Mouse (Mus musculus): ENCODE data around the gene Rrnad1. TPM values are rescaled to one million over a fixed set of nuclear protein-coding genes. Genes with fewer than 3 reads are reported as not detected.

Rrnad1 gene
- total and polyA plus RNA-seq, 2 experiments from 2014 or later: 19.3 to 36.4 TPM

DNA sequence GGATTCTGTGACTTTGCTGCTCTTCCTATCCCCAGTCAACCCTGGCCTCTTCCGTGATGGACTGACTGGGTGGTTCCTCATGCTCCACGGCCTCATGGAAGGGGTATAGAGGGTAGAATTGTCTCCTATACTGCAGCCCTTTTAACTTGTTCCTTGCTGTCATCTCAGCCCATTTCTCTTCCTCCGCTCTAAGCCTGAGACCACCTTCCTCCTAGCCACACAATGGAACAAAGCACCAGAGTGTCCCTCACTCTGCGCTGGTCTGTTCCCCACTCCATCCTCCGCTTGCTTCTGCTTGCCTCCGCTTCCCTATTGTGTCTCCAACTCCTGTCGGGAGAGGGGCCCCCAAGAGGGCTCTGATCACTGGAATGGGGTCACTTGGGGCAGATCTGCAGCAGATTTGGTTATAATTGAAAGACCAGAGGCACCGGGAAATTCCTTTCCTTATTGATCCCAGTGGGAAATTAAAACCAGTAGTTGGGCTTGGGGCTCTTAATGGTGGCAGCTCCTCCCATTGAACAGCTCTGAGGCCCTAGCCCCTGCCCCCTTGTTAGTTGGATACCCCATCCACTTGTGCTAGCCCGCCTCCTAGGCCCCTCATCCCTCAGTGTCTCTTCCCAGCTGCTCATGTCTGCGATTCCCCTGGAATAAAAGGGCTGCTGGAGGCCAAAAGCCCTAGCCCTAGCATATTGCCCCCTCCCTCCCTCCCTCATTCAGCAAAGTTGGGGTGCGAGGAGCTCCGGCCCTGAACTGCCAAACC, 15.4 kb upstream of the Rrnad1 start:
- Histone ChIP-seq H3K27ac (no peak overlapping the region), H3K36me3 (ENCODE audit: insufficient read depth, low read length) (peaks cover 15% of the 10 kb centered on the region; the same call in 1 of the 2 replicates), H3K9me3 (ENCODE audit: low read length) (no peaks in the 10 kb centered on the region), H3K4me3 (ENCODE audit: low read length) (no peak overlapping the region), H3K27me3 (ENCODE audit: insufficient read depth, low read length) (no peaks in the 10 kb centered on the region; the same call in 1 of the 2 replicates), H3K4me2 (ENCODE audit: low read depth, low read length) (no peak overlapping the region), H3K4me1 (ENCODE audit: insufficient read depth, low read length) (peaks cover 19% of the 10 kb centered on the region), H3K9ac (replicated peaks; ENCODE audit: low read length) (no peak overlapping the region)
- DNase-seq (ENCODE audit: low spot score) (no peak), ATAC-seq (no peak)
- no peak for TF ChIP-seq CTCF (IDR thresholded peaks at IDR 0.05; ENCODE audit: low read depth)
- 38% methylated on average over 12 of the region's 12 CpGs for WGBS

DNA sequence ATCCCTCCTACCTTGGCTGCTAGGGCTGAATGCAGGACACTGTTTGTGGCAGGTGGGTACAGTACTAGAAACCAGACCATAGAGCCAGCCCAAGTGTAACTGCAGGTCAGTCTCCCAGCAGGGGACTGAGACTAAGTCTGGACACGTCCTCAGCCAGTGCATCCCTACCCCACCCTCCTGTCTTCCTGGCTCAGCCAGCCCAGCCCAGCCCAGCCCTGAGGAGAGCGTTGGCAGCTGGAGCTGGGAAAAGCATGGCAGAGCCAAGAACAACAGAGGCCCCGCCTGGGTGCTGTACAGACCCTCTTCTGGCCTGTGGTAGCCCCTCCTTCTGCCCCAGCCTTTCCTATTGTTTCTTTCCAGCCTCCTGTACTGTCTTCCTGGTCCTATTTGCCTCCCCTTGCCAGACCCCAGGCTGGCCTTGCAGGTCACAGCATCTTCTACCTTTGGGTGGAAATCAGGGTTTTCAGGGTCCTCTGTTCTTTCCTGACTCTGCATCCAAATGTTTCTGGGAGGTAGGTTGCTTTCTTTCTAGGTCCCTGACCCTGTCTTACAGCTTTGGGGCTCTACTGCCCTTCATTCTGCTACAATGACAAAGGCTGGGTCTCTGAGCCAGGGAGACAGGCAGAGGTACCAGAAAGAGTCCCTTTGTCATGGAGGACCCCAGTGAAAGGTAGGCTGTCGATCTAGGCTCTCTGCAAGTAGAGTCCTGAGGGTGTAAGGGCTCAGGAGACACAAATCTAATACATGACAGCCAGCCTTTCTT, 14.5 kb upstream of the Rrnad1 start:
- peak; percentile 31 for ATAC-seq
- Histone ChIP-seq H3K9me3 (ENCODE audit: low read length) (no peaks in the 10 kb centered on the region), H3K27ac (no peak overlapping the region), H3K9ac (replicated peaks; ENCODE audit: low read length) (no peak overlapping the region), H3K4me1 (ENCODE audit: insufficient read depth, low read length) (peaks cover 16% of the 10 kb centered on the region), H3K4me3 (ENCODE audit: low read length) (no peak overlapping the region), H3K4me2 (ENCODE audit: low read depth, low read length) (no peak overlapping the region), H3K36me3 (ENCODE audit: insufficient read depth, low read length) (peaks cover 20% of the 10 kb centered on the region), H3K27me3 (ENCODE audit: insufficient read depth, low read length) (no peaks in the 10 kb centered on the region; the same call in 1 of the 2 replicates)
- WGBS: 9% methylated on average over 4 of the region's 4 CpGs
- peak; percentile 23 for DNase-seq (ENCODE audit: low spot score)
- TF ChIP-seq CTCF (IDR thresholded peaks at IDR 0.05; ENCODE audit: low read depth): no peak

DNA sequence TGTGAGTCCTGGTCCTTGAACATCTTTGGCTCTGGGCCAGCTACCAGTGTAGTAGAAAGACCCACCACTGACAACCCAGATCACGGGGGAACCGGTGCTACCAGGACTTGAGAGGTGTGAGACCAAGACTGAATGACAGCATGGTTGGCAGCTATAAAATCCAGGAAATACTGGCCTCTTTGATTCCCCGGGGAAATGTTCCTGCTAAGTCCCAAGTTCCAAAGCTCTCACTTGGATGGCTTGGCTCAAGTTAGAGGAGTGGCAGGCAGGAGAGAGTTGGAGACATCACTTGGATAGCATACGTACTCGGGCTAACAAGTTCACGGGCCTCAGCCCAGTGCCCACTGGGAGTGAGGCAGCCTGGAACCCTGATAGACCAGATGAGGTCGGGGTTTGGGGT, 13.1 kb upstream of the Rrnad1 start:
- H3K9ac ChIP-seq (replicated peaks; ENCODE audit: low read length): no peak overlapping the region
- no peak overlapping the region for H3K4me2 ChIP-seq (ENCODE audit: low read depth, low read length)
- no peak for DNase-seq (ENCODE audit: low spot score)
- peaks cover 34% of the 10 kb centered on the region for H3K36me3 ChIP-seq (ENCODE audit: insufficient read depth, low read length)
- 71% methylated on average over 7 of the region's 7 CpGs for WGBS
- no peak for ATAC-seq
- no peaks in the 10 kb centered on the region for H3K27me3 ChIP-seq (ENCODE audit: insufficient read depth, low read length)
- H3K27ac ChIP-seq: no peak overlapping the region
- TF ChIP-seq CTCF (IDR thresholded peaks at IDR 0.05; ENCODE audit: low read depth): no peak
- H3K4me3 ChIP-seq (ENCODE audit: low read length): no peak overlapping the region
- no peaks in the 10 kb centered on the region for H3K9me3 ChIP-seq (ENCODE audit: low read length)
- H3K4me1 ChIP-seq (ENCODE audit: insufficient read depth, low read length): peaks cover 14% of the 10 kb centered on the region

DNA sequence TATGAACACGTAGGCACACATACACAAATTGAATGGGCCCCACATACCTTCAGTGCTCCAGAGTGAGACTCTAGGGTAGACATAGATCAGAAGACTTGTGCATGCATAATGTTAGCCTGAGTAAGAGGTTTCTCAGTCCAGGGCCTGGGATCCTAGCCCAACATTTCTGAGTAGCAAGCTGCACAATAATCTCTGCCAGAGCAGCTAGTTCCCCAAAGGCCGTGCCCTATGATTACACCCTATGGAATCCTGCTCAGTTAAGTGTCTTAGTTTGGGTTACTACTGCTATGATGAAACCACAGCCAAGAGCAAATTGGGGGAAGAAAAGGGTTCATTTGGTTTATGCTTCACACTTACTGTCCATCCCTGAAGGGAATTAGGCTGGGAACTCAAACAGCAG, 12.0 kb upstream of the Rrnad1 start:
- DNase-seq (ENCODE audit: low spot score) (no peak), ATAC-seq (no peak)
- Histone ChIP-seq H3K4me2 (ENCODE audit: low read depth, low read length) (no peak overlapping the region), H3K4me1 (ENCODE audit: insufficient read depth, low read length) (peaks cover 5% of the 10 kb centered on the region; the same call in 1 of the 2 replicates), H3K27me3 (ENCODE audit: insufficient read depth, low read length) (no peaks in the 10 kb centered on the region), H3K4me3 (ENCODE audit: low read length) (no peak overlapping the region), H3K27ac (no peak overlapping the region), H3K36me3 (ENCODE audit: insufficient read depth, low read length) (peaks cover 36% of the 10 kb centered on the region), H3K9me3 (ENCODE audit: low read length) (no peaks in the 10 kb centered on the region), H3K9ac (replicated peaks; ENCODE audit: low read length) (no peak overlapping the region)
- 95% methylated on average over 2 of the region's 2 CpGs for WGBS
- TF ChIP-seq CTCF (IDR thresholded peaks at IDR 0.05; ENCODE audit: low read depth): no peak

DNA sequence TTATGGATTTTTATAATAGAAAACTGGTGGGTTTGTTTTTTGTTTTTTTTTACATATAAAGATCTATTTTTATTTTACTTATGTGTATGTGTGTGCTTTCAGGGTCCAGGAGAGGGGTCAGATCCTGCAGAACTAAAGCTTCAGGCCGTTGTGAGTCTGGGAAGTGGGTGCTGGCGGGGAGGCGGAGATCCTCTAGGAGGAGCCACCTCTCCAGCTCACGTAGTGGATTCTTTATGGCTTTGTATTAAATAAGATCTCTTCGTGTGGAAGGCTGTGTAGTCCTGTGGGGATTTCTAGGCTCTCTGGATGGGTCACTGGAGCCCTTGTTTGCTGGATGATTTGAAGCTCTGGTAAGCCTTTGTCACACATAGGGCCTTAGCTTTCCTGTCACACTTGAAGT, 10.1 kb upstream of the Rrnad1 start:
- H3K36me3 ChIP-seq (ENCODE audit: insufficient read depth, low read length): peaks cover 36% of the 10 kb centered on the region
- ATAC-seq: no peak

DNA sequence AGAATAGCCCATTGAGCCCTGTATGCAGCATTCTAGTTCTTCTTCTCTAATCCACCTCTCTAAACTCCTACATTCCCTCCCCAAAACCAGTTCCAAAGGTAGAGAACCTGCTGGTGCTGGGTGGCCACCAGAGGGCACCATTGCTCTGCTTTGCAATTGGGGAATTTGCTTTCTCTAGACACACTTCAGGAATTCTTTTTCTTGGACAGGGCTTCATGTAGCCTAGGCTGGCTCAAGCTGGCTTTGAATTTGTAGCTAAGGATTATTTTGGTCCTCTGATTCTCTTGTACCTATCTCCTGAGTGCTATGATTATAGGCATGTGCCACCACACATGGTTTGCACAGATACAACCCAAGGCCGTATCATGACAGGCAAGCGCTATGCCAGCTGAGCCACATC, 5.3 kb upstream of the Rrnad1 start:
- peaks cover 32% of the 10 kb centered on the region for H3K36me3 ChIP-seq (ENCODE audit: insufficient read depth, low read length)
- H3K4me1 ChIP-seq (ENCODE audit: insufficient read depth, low read length): peaks cover 5% of the 10 kb centered on the region
- H3K4me2 ChIP-seq (ENCODE audit: low read depth, low read length): no peak overlapping the region
- peak; percentile 95 for TF ChIP-seq CTCF (IDR thresholded peaks at IDR 0.05; ENCODE audit: low read depth)
- H3K9ac ChIP-seq (replicated peaks; ENCODE audit: low read length): no peak overlapping the region
- no peak overlapping the region for H3K27ac ChIP-seq
- no peaks in the 10 kb centered on the region for H3K27me3 ChIP-seq (ENCODE audit: insufficient read depth, low read length)
- no peaks in the 10 kb centered on the region for H3K9me3 ChIP-seq (ENCODE audit: low read length)
- DNase-seq (ENCODE audit: low spot score) (peak; percentile 88), ATAC-seq (peak; percentile 52)
- 89% methylated on average over 2 of the region's 2 CpGs for WGBS
- no peak overlapping the region for H3K4me3 ChIP-seq (ENCODE audit: low read length)

More for the DNA sequence above, 10.1 kb upstream of the Rrnad1 start:
- Histone ChIP-seq H3K9me3 (ENCODE audit: low read length) (no peaks in the 10 kb centered on the region), H3K4me1 (ENCODE audit: insufficient read depth, low read length) (no peaks in the 10 kb centered on the region), H3K27me3 (ENCODE audit: insufficient read depth, low read length) (no peaks in the 10 kb centered on the region), H3K27ac (no peak overlapping the region), H3K4me2 (ENCODE audit: low read depth, low read length) (no peak overlapping the region), H3K4me3 (ENCODE audit: low read length) (no peak overlapping the region), H3K9ac (replicated peaks; ENCODE audit: low read length) (no peak overlapping the region)
- 54% methylated on average over 5 of the region's 5 CpGs for WGBS
- TF ChIP-seq CTCF (IDR thresholded peaks at IDR 0.05; ENCODE audit: low read depth): no peak
- no peak for DNase-seq (ENCODE audit: low spot score)

Data from hindbrain, postnatal 0 days (tissue).